Mouse (Mus musculus): Measurements from ENCODE around the gene Drd4. TPM values are rescaled to one million over a fixed set of nuclear protein-coding genes. Genes with fewer than 3 reads are reported as not detected.

Drd4 gene
- total and polyA plus RNA-seq, 3 experiments = not detected

GRCm38 (mm10) chr7:141293852-141294471, 2.2 kb downstream of the Drd4 start:
- Histone ChIP-seq H3K4me3 (ENCODE audit: control insufficient read depth in 1 of 2, insufficient read depth in 1 of 2, low read depth in 2 of 2, low read length in 2 of 2) (no peak overlapping the region), H3K27me3 (ENCODE audit: control insufficient read depth in 1 of 2, insufficient read depth in 2 of 2, low read length in 2 of 2) (no peaks in the 10 kb centered on the region), H3K79me2 (ENCODE audit: control insufficient read depth, insufficient read depth, low read length, poor library complexity) (no peaks in the 10 kb centered on the region), H3K27ac (ENCODE audit: control insufficient read depth, low read depth, low read length) (no peak overlapping the region), H3K9me3 (replicated peaks; ENCODE audit: insufficient read depth, low read length) (no peaks in the 10 kb centered on the region), H3K4me1 (ENCODE audit: control insufficient read depth in 1 of 2, insufficient read depth in 2 of 2, low read length in 2 of 2) (no peaks in the 10 kb centered on the region), H3K36me3 (ENCODE audit: control insufficient read depth in 1 of 2, insufficient read depth in 2 of 2, low read length in 2 of 2) (no peaks in the 10 kb centered on the region), H3K9ac (ENCODE audit: control insufficient read depth, low read depth, low read length, poor library complexity, severe bottlenecking) (no peak overlapping the region)
- DNase-seq (ENCODE audit: low read depth, low spot score) = no peak
- TF ChIP-seq RAD21 (IDR thresholded peaks at IDR 0.05; ENCODE audit: low read depth, low read length) (no peak), NRF1 (IDR thresholded peaks at IDR 0.05; ENCODE audit: insufficient read depth, low read depth, low read length, poor library complexity, severe bottlenecking) (no peak), MEF2A (IDR thresholded peaks at IDR 0.05; ENCODE audit: extremely low read depth, insufficient replicate concordance, low read depth, low read length, poor library complexity, severe bottlenecking) (no peak), ZKSCAN1 (IDR thresholded peaks at IDR 0.05; ENCODE audit: low read depth, low read length) (no peak), ELF1 (IDR thresholded peaks at IDR 0.05; ENCODE audit: low read depth, low read length) (no peak), UBTF (IDR thresholded peaks at IDR 0.05; ENCODE audit: borderline replicate concordance, insufficient read depth, low read depth, low read length) (no peak), ZC3H11A (IDR thresholded peaks at IDR 0.05; ENCODE audit: low read depth, low read length) (no peak), JUND (IDR thresholded peaks at IDR 0.05; ENCODE audit: low read depth, low read length) (no peak), MAX (IDR thresholded peaks at IDR 0.05; ENCODE audit: low read length) (no peak), NELFE (IDR thresholded peaks at IDR 0.05; ENCODE audit: low read depth, low read length) (no peak), USF1 (IDR thresholded peaks at IDR 0.05; ENCODE audit: low read depth, low read length) (no peak), CHD2 (IDR thresholded peaks at IDR 0.05; ENCODE audit: low read length) (no peak), GATA1 (IDR thresholded peaks at IDR 0.05; ENCODE audit: low read depth, low read length) (no peak), HCFC1 (IDR thresholded peaks at IDR 0.05; ENCODE audit: low read depth, low read length) (no peak), MAFK (IDR thresholded peaks at IDR 0.05; ENCODE audit: borderline replicate concordance, low read depth, low read length) (no peak), RCOR1 (IDR thresholded peaks at IDR 0.05; ENCODE audit: low read depth, low read length) (no peak), POLR2AphosphoS2 (IDR thresholded peaks at IDR 0.05; ENCODE audit: low read length) (no peak)

- H3K9ac ChIP-seq (ENCODE audit: control insufficient read depth, low read depth, low read length, poor library complexity, severe bottlenecking) = no peak overlapping the region
- DNase-seq (ENCODE audit: low read depth, low spot score) = no peak
Observed at GRCm38 (mm10) chr7:141294479-141294878, 2.7 kb downstream of the Drd4 start.

More at GRCm38 (mm10) chr7:141294479-141294878, 2.7 kb downstream of the Drd4 start:
- no peak for TF ChIP-seq UBTF (IDR thresholded peaks at IDR 0.05; ENCODE audit: borderline replicate concordance, insufficient read depth, low read depth, low read length)
- no peak for TF ChIP-seq GATA1 (IDR thresholded peaks at IDR 0.05; ENCODE audit: low read depth, low read length)
- no peak for TF ChIP-seq RAD21 (IDR thresholded peaks at IDR 0.05; ENCODE audit: low read depth, low read length)
- TF ChIP-seq TAL1 (IDR thresholded peaks at IDR 0.05; ENCODE audit: low read length) = no peak
- no peak for TF ChIP-seq MAX (IDR thresholded peaks at IDR 0.05; ENCODE audit: low read length)
- no peak for TF ChIP-seq MEF2A (IDR thresholded peaks at IDR 0.05; ENCODE audit: extremely low read depth, insufficient replicate concordance, low read depth, low read length, poor library complexity, severe bottlenecking)
- TF ChIP-seq USF2 (IDR thresholded peaks at IDR 0.05; ENCODE audit: borderline replicate concordance in 1 of 2, insufficient read depth in 1 of 2, low read depth in 1 of 2, low read length in 2 of 2) = no peak
- TF ChIP-seq MXI1 (IDR thresholded peaks at IDR 0.05; ENCODE audit: low read depth, low read length) = no peak
- no peak for TF ChIP-seq POLR2A (IDR thresholded peaks at IDR 0.05; ENCODE audit: control insufficient read depth in 1 of 2, insufficient read depth in 1 of 2, low read depth in 1 of 2, low read length in 2 of 2, poor library complexity in 1 of 2)
- Histone ChIP-seq H3K4me3 (ENCODE audit: control insufficient read depth in 1 of 2, insufficient read depth in 1 of 2, low read depth in 2 of 2, low read length in 2 of 2) (no peak overlapping the region), H3K36me3 (ENCODE audit: control insufficient read depth in 1 of 2, insufficient read depth in 2 of 2, low read length in 2 of 2) (no peaks in the 10 kb centered on the region), H3K9me3 (replicated peaks; ENCODE audit: insufficient read depth, low read length) (no peaks in the 10 kb centered on the region), H3K27ac (ENCODE audit: control insufficient read depth, low read depth, low read length) (no peak overlapping the region), H3K79me2 (ENCODE audit: control insufficient read depth, insufficient read depth, low read length, poor library complexity) (no peaks in the 10 kb centered on the region), H3K27me3 (ENCODE audit: control insufficient read depth in 1 of 2, insufficient read depth in 2 of 2, low read length in 2 of 2) (no peaks in the 10 kb centered on the region), H3K4me1 (ENCODE audit: control insufficient read depth in 1 of 2, insufficient read depth in 2 of 2, low read length in 2 of 2) (no peaks in the 10 kb centered on the region)
